Mouse (Mus musculus) 3T3-L1 (cell line): Measurements from ENCODE around the gene Cd300ld3.
A peak's percentile ranks its signal among the peaks of the same experiment; 100 is the strongest.

Experiments used
- DNase-seq: peaks from one replicate; pipeline ENCODE4 v3.0.0-alpha.2; 2015; ENCODE audit warnings: low read depth, low spot score

The Cd300ld3 gene

DNA sequence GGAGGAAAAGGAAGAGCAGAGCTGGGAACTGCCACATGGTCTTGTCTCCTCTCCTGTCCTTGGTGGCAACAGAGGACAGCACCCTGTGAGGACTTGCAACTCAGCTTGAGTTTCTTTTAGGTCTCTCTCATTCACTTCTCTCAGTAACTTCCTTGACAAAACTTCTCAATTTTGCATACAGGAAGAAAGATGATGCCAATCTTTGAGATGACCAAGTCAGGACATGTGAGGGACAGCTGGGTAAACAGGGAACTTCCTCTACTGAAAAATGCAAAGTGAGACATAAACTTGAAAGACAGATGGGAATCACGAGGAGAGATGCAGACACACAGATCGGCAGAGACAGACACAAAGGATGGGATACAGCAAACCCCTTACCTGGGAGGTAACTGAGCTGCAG lies at the start of gene Cd300ld3:
Cd300ld3 (minus strand) TSS at position 151 of the 400 bp plus-strand sequence.
- DNase-seq = no peak

DNA sequence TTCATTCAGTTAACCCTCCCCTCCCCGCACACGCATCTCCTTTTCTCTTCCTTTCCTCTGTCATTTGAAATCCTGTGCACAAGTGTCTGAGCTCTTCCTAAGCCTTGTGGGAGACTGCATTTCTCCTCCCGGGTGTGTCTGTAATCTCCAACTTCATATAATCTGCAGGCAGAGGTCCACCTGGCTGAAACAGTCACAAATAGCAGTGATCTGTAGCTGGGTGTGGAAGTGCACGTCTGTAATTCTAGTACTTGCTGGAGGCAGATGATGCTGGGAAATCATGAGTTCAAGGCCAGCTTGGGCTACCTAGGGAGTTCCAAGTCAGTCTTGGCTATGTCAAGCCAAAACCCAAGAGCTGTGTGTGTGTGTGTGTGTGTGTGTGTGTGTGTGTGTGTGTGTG lies 43.9 kb upstream of the Cd300ld3 start:
- DNase-seq = no peak

DNA sequence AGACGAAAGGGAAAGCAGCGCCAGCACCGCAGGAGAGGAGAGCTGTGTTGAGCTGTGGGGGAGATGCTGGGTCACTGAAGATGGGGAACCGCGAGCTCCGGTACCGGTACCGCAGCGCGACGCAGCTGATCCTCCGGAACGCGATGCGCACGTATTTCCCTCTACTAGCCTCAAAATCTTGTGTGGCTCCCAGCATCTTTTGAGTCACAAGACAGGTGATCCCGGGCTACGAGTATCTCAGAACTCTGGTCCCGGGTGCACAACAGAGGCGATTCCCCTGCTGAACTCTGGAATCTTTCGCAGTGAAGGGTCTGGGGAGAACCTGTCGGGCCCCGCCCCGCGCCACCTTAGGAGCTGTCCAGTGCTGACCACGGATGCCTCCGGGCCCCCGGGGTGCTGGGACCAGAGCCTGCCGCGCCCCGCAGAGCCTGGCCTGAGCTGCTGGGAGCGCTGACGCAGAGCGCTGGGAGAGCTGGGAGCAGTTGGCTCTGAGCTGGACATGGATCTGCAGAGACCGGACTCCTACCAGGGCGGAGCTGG lies 43.2 kb upstream of the Cd300ld3 start, which contains the start of gene Rab37:
Rab37 (plus strand) TSS at position 70 of the 540 bp plus-strand sequence.
- DNase-seq = no peak

DNA sequence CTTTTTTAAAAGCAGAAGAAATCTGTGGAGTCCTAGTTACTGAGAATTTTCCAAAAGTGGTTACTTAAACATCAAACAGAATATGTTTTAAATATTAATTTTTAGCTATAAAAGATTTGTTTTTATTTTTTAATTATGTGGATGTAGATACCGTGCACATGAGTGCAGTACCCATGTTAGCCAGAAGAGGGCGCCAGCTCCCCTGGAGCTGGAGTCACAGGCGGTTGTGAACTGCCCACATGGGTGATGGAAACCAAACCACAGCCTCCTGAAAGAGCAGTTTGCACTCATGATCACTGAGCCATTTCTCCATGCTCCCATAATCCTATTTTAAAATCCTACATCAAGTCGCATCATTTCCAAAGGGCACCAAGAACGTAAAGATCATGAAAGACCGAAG lies 41.6 kb upstream of the Cd300ld3 start:
- DNase-seq = no peak

DNA sequence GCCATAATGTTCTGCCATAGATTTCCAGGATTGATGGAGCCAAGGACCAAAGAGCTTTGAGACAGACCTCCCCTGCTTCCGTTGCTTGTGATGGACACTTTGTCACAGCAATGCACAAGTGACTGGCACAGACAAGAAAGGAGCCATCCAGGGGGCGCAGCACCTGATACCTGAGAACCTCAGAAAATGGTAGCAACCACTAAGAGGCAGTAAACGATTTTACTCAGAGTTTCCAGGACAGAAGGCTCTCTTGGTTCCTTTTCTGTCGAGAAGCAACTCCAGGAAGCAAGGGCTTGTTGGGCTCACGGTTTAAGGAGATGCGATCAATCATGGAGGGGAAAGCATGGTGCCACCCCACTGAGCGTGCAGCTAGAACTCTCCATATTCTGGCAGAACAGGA lies 38.0 kb upstream of the Cd300ld3 start:
- no peak for DNase-seq

DNA sequence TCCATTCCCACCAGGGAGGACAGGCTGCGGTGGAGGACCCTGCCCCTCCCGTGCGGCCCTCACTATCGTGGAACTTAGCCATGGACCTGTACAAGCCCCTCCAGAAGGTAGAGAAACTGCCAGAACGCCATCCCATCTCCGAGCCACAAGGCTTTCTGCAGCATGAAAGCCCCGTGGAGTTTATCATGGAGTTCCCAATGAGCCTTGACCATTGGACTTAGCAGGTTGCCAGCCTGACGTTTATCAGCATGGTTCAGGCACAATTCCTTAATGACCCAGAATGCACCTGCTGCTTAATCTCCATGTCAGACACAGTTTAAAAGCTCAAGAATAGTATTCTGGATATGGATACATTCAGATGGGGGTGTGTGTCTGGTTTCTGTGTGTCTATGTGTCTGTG lies 36.9 kb upstream of the Cd300ld3 start:
- DNase-seq = no peak

DNA sequence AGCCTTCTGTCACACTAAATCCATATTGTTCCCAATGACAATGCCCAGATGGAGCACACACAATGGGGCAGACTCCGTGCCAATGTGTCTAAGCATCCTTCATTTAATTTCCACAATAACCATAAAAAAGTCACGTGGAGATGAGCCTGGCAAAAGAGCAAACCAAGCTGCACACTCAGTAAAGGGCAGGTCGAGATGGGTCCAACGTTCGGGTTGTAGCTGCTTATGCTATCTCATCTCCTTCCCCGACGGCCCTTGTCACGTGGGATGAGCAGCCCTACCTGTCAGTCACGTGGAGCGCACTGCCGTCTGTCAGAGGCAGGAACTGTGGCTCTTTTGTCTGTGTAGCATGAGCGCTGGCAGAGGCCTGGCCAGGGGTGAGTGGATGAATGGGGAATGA lies 36.4 kb upstream of the Cd300ld3 start:
- no peak for DNase-seq

DNA sequence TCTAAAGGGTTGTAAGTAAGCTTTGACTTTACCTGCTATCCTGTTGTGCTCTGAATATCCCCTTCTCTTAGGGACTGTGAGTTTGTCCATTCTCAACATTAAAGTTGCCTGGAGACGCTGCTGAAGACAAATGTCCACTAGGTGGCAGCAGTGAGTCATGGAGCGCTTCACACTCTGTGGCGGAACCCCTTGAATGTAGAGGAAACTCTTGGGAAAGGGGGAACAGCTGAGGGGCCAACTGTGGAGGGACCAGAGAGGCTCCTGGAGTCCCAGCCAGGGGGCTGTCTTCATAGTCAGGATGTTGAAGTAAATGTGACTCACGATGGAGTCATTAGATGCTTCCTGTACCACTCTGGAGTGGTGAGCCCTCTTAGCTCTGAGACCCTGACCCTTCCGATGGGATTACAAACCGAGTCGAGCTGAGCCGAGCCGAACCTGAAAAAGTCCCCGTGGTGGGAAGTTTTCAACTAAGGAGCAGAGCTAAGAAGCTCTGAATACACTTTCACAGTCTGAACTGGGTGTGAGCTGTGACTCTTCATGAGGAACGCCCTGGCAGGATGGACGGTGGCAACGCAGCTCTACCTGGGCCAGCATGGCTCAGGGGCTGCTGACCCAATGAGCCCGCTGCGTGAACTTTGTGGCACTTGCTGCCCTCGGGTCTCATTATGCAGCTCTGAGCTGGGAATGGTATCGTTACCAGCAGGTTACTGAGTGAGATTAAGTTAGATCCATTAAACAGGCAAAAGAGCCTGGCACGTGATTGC lies 35.3 kb upstream of the Cd300ld3 start:
- DNase-seq = peak; percentile 86

DNA sequence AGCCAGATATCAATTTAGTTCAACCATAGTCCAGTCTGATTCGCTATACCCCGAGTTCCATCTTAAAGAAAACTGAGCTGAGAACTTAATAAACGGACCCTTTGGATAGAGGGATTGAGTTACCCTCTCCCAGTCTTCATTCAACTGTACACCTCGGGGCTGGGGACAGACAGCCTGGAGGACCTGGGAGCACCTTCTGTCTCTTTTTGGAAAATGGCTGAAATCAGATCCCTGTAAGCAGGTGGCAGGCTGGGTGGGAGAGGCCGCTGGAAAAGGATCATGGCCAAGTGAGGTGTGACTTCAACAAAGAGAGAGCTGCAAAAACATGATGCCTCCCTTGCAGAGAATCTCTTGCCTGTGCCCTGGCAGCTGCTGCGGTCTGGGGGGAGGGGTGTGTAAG lies 34.0 kb upstream of the Cd300ld3 start:
- DNase-seq = no peak

DNA sequence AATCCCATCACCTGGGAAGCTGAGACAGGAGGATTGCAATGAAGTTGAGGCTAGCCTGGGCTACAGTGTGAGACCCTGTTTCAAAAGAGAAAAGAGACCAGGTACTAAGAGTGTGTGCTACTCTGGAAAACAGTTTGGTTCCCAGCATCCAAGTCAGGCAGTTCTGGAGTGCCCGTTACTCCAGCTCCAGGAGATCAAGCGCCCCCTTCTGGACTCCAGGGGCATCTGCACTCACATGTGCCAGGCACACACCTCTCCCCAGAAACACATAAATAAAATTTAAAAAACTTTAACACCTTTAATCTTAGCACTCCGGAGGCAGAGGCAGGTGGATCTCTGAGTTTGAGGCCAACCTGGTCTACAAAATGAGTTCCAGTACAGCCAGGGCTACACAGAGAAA lies 33.2 kb upstream of the Cd300ld3 start:
- DNase-seq = no peak

DNA sequence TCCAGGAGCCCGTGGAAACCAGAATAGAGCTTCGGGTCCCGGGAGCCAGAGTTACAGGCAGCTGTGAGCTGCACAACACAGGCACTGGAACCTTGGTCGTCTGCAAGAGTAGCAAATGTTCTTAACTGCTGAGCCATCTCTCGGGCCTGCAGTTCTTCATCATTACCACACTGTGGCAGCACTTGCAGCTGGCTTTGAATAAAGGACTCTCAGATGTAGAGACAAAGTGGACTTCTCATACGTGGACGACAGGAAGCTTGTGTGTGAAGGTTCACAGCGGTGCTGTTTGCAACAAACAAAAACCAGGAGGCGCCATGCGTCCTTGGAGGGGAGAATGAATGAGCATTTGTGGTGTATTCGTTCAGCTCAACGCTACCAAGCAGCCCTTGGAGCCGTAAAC lies 32.7 kb upstream of the Cd300ld3 start:
- peak; percentile 78 for DNase-seq

DNA sequence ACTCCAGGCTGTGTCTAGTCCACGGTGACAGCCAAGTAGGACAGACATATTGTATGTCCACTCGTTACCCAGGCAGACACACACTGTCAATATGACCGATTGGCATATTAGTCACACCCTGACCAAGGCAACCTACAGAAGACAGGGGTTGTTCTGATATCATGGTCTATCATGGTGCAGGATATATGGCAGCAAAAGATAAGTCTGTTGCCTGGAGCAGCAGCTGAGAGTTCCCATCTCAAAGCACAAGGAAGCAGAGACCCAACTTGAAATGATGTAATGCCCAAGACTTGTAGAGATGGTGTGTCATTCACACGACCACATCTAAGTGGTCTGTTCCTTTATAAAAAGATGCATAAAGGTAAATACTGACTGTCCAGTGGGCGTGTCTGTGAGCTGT lies 30.5 kb upstream of the Cd300ld3 start:
- no peak for DNase-seq

DNA sequence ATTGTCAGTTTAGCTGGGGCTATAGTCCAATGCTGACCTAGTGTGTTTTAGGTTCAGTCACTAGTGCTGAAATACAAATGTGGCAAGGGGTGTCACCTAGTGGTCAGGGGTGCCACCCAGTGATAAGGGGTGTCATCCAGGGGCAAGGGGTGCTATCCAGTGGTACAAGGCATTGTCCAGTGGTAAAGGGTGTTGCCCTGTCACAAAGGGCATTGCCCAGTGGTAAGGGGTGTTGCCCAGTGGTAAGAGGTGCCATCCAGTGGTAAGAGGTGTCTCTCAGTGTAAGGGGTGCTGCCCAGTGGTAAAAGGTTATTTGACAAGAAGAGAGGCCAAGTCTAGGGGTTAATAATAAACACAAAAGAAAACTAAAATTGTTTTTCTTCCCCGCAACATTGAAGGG lies 29.2 kb upstream of the Cd300ld3 start:
- DNase-seq = no peak

DNA sequence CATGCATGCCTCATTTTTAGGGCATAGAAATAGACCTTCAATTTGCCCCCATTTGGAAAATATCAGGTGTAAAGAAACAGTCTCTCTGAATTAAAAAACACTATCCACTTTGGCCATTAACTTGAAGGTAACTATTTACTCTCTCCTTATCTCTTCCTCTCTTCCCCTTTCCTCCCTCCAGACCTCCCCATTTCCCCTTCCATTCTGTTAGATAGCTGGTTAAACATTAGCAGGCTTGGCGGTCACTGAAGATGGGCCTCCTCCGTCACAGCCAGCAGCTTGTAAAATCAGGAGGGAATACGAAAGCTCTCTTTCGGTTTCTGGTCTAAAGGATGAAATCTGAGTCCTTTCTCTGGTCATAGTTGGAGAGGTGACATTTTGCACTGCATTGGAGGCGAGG lies 27.6 kb upstream of the Cd300ld3 start:
- DNase-seq = no peak

DNA sequence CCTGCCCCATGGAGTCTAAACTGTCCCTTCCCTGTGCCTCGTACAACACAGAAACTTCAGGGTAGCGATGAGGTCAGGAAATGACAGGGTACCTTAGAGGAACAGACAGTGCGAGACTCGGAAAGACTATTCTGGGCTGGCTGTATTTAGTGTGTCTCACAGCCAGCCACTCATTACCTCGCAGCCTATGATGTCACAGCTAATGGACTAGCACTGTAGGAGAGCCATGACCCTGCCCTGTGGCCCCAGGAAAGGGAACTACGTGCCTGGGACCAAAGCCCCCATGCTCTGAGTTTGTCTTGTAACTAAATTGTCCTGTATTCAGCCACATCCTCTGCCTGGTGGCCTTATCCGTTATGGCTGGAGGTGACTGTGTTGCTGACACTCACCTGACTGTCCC lies 27.2 kb upstream of the Cd300ld3 start:
- no peak for DNase-seq

DNA sequence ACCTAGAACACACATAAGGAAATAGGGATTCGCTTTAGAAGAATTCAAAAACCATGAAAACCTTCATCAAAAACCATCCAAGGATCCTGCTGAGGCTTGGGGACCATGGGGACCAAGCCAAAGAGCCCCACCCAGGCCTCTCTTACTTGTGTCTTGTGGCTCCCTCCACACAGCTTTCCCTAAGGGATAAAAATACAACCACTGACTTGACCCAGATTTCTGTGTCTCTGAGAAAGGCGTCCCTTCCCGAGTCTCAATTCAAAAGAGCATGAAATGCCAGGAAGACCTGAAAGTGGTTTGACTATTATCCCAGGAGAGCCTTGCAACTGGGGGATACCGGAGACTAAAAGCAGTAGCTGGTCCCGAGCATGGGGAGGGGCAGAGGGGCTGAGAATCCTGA lies 24.8 kb upstream of the Cd300ld3 start:
- no peak for DNase-seq

DNA sequence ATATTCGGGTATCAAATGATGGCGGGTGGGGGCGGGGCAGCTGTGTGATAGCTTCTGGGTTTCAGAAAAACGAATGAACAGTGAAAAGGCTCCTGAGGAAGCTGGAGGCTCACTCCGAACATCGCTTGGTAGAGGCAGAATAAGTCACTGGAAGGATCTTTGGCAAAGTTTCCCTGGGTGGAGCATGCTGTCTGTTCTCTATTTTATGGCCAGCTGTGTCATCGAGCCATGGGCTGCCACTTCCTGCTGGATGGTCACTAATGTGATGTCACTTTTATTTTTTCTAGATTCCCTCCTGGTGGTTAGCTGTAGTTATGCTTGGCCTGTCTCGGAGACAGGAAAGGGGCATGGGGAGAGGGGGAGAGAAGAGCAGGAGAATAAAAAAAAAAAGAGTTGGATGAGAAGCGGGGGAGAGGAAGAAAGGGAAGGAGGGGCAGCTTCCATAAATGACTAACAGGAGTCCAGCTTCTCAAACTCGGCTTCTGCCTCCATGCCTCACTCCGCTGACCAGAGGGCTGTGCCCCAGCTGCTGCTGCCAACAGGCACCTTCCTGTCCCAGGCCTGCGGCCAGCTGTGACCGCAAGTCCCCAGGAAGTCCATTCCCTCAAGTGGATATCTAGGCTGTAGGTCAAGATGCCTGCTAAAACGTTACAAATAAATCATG lies 23.6 kb upstream of the Cd300ld3 start:
- DNase-seq = peak; percentile 99

DNA sequence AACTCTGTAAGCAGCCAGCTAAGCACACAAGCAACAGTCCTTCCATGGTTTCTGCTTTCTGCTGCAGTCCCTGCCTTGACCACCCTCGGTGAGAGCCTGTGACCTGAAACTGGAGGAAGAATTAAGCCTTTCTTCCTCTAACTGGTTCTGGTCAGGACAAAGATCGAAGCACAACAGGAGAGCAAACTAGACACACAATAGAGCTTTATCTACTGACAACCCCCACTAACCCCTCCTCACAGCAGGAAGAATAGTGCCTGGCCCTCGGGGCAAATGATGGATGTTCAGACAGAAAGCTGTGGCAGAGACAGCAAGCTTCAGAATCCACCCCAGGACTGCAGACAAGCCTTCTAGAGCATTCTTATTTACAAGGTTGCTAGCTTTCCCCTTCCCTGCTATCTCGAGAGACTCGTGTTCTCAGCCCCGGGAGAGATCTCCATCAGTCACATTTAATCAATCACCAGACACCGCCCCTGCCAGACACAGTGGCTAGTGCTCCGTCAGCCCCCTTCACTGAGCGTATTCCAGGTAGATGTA lies 22.9 kb upstream of the Cd300ld3 start:
- DNase-seq = no peak

DNA sequence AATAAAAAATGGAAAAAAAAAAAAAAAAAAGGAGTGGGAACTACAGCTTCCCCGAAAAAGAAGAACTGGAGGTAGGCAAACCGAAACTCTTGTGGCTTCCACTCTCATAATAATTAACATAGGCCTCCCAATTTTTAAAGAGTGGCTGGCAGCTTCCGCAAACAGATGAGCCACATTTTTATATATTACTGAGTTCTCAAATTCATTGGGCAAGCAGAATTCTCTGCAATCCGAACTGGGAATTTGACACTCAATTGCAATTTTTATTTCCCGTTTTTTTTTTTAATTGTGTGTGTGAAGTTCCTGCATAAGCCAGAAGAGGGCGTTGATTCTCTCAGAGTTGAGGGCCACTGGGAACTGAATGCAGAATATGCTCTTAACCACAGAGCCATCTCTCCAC lies 18.6 kb upstream of the Cd300ld3 start:
- DNase-seq = no peak

DNA sequence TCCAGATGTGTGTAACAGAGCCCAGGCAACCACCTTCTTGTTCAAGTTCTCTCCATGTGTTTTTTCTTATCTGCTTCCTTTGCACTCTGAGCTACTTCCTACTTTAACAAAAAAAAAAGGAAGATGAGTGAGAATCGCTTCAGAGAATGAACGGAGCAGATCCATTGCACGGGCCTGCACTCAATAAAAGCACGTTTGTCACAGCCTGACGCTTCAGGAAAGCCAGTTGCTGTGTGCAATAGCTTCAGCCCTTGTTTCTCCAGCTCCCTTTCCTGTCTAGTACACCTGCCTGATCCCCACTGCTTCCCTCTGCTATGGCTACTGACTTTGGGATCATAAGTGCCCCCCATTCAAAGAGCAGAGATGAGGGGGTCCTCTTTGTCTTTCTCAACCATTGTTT lies 13.9 kb upstream of the Cd300ld3 start, which contains the start of gene Cd300e:
Cd300e (minus strand) TSS at position 101 of the 400 bp plus-strand sequence.
- no peak for DNase-seq

DNA sequence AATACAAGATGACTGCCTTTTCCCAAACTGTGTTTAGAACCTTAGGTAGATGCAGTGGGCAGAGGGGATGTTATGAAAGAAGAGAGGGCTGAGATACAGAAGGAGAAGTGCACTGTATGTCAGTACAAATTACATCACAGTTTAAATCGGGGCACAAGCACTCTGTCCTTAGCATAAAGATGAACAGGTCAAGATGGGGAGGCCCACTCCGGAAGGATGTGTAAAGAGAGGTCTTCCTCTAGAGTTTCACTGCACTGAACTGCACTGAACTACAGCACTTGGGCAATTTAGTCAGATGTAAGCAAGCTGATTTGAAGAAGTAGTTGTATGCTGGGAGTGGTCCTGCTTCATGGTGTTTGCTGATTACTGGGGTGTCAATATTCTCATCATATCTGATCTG lies 11.6 kb upstream of the Cd300ld3 start:
- no peak for DNase-seq

DNA sequence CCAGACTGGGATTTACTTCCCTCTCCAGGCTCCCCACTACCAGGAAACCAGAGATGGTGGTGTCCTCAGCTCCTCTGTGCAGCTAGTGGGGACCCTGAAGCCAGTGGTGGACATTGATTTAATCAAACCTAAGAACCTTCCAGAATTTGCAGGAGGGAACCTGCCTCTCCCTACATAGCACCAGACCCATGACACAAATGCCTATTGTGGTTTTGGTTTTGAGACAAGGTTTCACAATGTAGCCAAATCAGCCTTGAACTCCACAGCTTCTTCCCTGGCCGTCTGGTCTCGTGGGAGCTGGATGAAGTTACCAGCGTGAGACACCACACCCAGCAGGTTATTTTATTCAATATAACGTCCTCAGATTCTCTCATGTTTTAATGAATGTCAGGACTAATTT lies 10.5 kb upstream of the Cd300ld3 start:
- DNase-seq = no peak

DNA sequence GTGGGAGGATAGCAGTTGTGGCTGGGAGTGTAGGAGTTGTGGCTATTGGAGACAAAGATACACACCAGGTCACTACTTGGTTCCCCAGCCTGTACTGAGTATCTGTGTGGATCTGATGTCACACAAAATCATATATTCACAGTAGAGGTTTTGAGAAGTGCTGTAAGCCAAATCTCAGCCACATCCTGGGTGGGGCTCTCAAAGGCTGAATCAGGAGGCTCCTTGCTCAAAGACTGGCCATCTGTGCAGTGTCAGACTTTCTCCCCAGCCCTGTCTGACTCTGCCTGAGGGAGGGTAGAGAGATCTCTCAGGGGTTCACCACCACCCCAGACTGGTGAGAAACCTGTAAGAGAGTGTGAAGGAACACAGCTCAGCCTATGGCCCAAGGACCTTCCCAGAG lies 6.3 kb upstream of the Cd300ld3 start:
- DNase-seq = no peak
